Mouse (Mus musculus) limb, embryonic 11.5 days (tissue): ENCODE data around the gene Ppp4r1. TPM values are rescaled to one million over a fixed set of nuclear protein-coding genes. Genes with fewer than 3 reads are reported as not detected.
A peak's percentile ranks its signal among the peaks of the same experiment; 100 is the strongest.

ENCODE experiments used
- ATAC-seq: fragments of 200-750 bp; cut with Nextera tagmentation; 2 replicates; pipeline ENCODE4 v1.8.0; 2017; ENCODE audit warnings: low read depth; ENCODE audit not compliant: insufficient number of reproducible peaks, low FRiP score, low TSS enrichment
- DNase-seq: peaks from one replicate; pipeline ENCODE4 v3.0.0-alpha.2; 2015; ENCODE audit warnings: low spot score
- H3K27ac ChIP-seq: fragments of 300-500 bp; sonication (generic); replicated peaks from 2 replicates; pipeline ENCODE4 v1.5.1; 2014; ENCODE audit warnings: low read depth, mild to moderate bottlenecking, low read length
- H3K27me3 ChIP-seq: fragments of 300-500 bp; sonication (generic); 2 replicates; pipeline ENCODE4 v1.6.1; 2014; ENCODE audit warnings: mild to moderate bottlenecking, low read length, mixed read lengths; ENCODE audit not compliant: control insufficient read depth, insufficient read depth
- H3K36me3 ChIP-seq: fragments of 300-500 bp; sonication (generic); 2 replicates; pipeline ENCODE4 v1.6.1; 2014; ENCODE audit warnings: mild to moderate bottlenecking, low read length, moderate library complexity, mixed read lengths; ENCODE audit not compliant: control insufficient read depth, insufficient read depth
- H3K4me1 ChIP-seq: fragments of 300-500 bp; sonication (generic); 2 replicates; pipeline ENCODE4 v1.6.1; 2014; ENCODE audit warnings: low read length, mixed read lengths; ENCODE audit not compliant: control insufficient read depth, insufficient read depth
- H3K4me2 ChIP-seq: fragments of 300-500 bp; sonication (generic); 2 replicates; pipeline ENCODE4 v1.6.1; 2014; ENCODE audit warnings: low read depth, mild to moderate bottlenecking, moderate library complexity; ENCODE audit not compliant: severe bottlenecking
- H3K4me3 ChIP-seq: fragments of 300-500 bp; sonication (generic); 2 replicates; pipeline ENCODE4 v1.5.1; 2014; ENCODE audit warnings: low read depth, low read length
- H3K9ac ChIP-seq: fragments of 300-500 bp; sonication (generic); 2 replicates; pipeline ENCODE4 v1.6.1; 2014; ENCODE audit warnings: mild to moderate bottlenecking, low read length
- H3K9me3 ChIP-seq: fragments of 300-500 bp; sonication (generic); 2 replicates; pipeline ENCODE4 v1.6.1; 2016; ENCODE audit warnings: low read length; ENCODE audit not compliant: control insufficient read depth
- WGBS: fragments of 180-500 bp; shearing (Covaris S2); extraction: QIAGEN DNeasy Blood & Tissue Kit; methylation state at CpG from one replicate; pipeline ENCODE4 v1.1.7; 2014; 5-methylcytosine and 5-hydroxymethylcytosine counted together
- polyA plus RNA-seq: library from polyadenylated mRNA; unstranded; fragments of >200 nt; fragmentation: Nextera tagmentation; extraction: Ambion mirVana; gene quantifications from 2 replicates; pipeline ENCODE4 v1.2.1, GENCODE M21; 2014

Ppp4r1 gene
- polyA plus RNA-seq, 1 experiment from 2014 or later: 62.4 TPM

GRCm38 (mm10) chr17:65742969-65743368 lies 39.4 kb upstream of the Ppp4r1 start:
- ATAC-seq: no peak

GRCm38 (mm10) chr17:65743664-65744330 lies 38.6 kb upstream of the Ppp4r1 start:
- no peaks in the 10 kb centered on the region for H3K27me3 ChIP-seq
- peak; percentile 32 for DNase-seq
- no peak overlapping the region for H3K4me2 ChIP-seq
- no peak overlapping the region for H3K4me3 ChIP-seq
- ATAC-seq: no peak
- no peak overlapping the region for H3K9ac ChIP-seq
- H3K36me3 ChIP-seq: no peaks in the 10 kb centered on the region
- H3K9me3 ChIP-seq: no peaks in the 10 kb centered on the region
- H3K27ac ChIP-seq: no peak overlapping the region
- WGBS: 82% methylated on average over 11 of the region's 11 CpGs
- H3K4me1 ChIP-seq: peaks cover 2% of the 10 kb centered on the region; the same call in 1 of the 2 replicates

More at GRCm38 (mm10) chr17:65742969-65743368, 39.4 kb upstream of the Ppp4r1 start:
- Histone ChIP-seq H3K27me3 (no peaks in the 10 kb centered on the region), H3K4me1 (peaks cover 2% of the 10 kb centered on the region; the same call in 1 of the 2 replicates), H3K4me3 (no peak overlapping the region), H3K36me3 (no peaks in the 10 kb centered on the region), H3K27ac (no peak overlapping the region), H3K4me2 (no peak overlapping the region), H3K9ac (no peak overlapping the region), H3K9me3 (no peaks in the 10 kb centered on the region)
- no peak for DNase-seq
- WGBS: 49% methylated on average over 4 of the region's 4 CpGs

- Histone ChIP-seq H3K9me3 (no peaks in the 10 kb centered on the region), H3K36me3 (no peaks in the 10 kb centered on the region), H3K27ac (no peak overlapping the region), H3K4me1 (peaks cover 2% of the 10 kb centered on the region; the same call in 1 of the 2 replicates), H3K4me3 (no peak overlapping the region), H3K27me3 (no peaks in the 10 kb centered on the region), H3K4me2 (no peak overlapping the region), H3K9ac (no peak overlapping the region)
- ATAC-seq (no peak), DNase-seq (no peak)
- WGBS: 83% methylated on average over 6 of the region's 6 CpGs
These were observed 36.1 kb upstream of the Ppp4r1 start for GRCm38 (mm10) chr17:65746314-65746713.

GRCm38 (mm10) chr17:65748997-65749396 lies 33.4 kb upstream of the Ppp4r1 start:
- H3K36me3 ChIP-seq: no peaks in the 10 kb centered on the region
- H3K9me3 ChIP-seq: no peaks in the 10 kb centered on the region

GRCm38 (mm10) chr17:65749803-65750202 lies 32.6 kb upstream of the Ppp4r1 start:
- no peak overlapping the region for H3K4me2 ChIP-seq
- 91% methylated on average over 7 of the region's 7 CpGs for WGBS
- no peak overlapping the region for H3K4me3 ChIP-seq
- no peak overlapping the region for H3K27ac ChIP-seq
- no peaks in the 10 kb centered on the region for H3K36me3 ChIP-seq
- H3K4me1 ChIP-seq: no peaks in the 10 kb centered on the region
- ATAC-seq: no peak
- H3K9me3 ChIP-seq: no peaks in the 10 kb centered on the region
- DNase-seq: no peak
- H3K9ac ChIP-seq: no peak overlapping the region
- H3K27me3 ChIP-seq: no peaks in the 10 kb centered on the region

More at GRCm38 (mm10) chr17:65748997-65749396, 33.4 kb upstream of the Ppp4r1 start:
- H3K4me2 ChIP-seq: no peak overlapping the region
- H3K4me3 ChIP-seq: no peak overlapping the region
- H3K4me1 ChIP-seq: no peaks in the 10 kb centered on the region
- DNase-seq (no peak), ATAC-seq (no peak)
- 89% methylated on average over 6 of the region's 6 CpGs for WGBS
- H3K27me3 ChIP-seq: no peaks in the 10 kb centered on the region
- no peak overlapping the region for H3K27ac ChIP-seq
- no peak overlapping the region for H3K9ac ChIP-seq

DNA sequence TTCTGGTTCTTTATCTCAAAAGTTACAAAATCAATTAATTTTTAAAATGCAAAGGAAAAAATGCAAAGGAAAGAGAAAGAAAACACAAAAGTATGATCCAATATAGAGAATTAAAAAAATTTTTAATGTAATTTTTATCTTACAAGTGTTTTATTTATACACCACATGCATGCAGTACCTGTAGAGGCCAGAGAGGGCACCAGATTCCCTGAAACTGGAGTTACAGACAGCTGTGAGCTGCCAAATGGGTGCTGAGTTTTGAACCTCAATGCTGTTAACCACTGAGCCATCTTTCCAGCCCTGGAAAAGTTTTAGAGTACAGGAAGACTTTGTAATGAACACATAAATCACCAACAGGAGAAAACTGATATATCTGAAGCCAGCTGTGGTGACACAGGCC lies 32.1 kb upstream of the Ppp4r1 start:
- Histone ChIP-seq H3K27ac (no peak overlapping the region), H3K9ac (no peak overlapping the region), H3K36me3 (no peaks in the 10 kb centered on the region), H3K9me3 (0 out of 2 replicates have a peak, but pooled peaks cover 2% of the 10 kb centered on the region), H3K4me3 (no peak overlapping the region), H3K27me3 (no peaks in the 10 kb centered on the region), H3K4me2 (no peak overlapping the region), H3K4me1 (no peaks in the 10 kb centered on the region)
- DNase-seq (peak; percentile 40), ATAC-seq (no peak)

DNA sequence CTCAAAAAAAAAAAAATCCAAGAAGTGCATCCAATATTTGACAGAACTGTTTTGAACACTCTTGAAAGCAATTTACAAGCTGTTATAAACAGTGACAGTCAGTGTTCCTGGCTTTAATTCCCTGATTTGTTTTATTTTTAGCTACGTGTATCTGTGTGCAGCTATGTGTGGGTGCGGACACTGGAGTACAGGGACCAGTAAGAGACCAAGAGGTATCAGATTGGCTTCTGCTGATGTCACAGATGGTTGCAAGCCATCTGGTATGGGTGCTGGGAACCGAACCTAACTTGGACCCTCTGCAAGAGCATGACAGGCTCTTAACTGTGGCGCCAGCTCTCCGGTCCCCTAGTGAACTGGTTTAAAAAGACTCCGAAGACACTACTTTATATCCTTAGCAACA lies 29.2 kb upstream of the Ppp4r1 start:
- Histone ChIP-seq H3K9ac (no peak overlapping the region), H3K27me3 (no peaks in the 10 kb centered on the region), H3K9me3 (0 out of 2 replicates have a peak, but pooled peaks cover 2% of the 10 kb centered on the region), H3K27ac (no peak overlapping the region), H3K4me2 (no peak overlapping the region), H3K4me1 (no peaks in the 10 kb centered on the region), H3K4me3 (no peak overlapping the region), H3K36me3 (no peaks in the 10 kb centered on the region)
- WGBS: 94% methylated on average over 6 of the region's 6 CpGs
- DNase-seq: no peak
- no peak for ATAC-seq

GRCm38 (mm10) chr17:65755857-65756256 lies 26.5 kb upstream of the Ppp4r1 start:
- Histone ChIP-seq H3K4me3 (no peak overlapping the region), H3K36me3 (no peaks in the 10 kb centered on the region)

DNA sequence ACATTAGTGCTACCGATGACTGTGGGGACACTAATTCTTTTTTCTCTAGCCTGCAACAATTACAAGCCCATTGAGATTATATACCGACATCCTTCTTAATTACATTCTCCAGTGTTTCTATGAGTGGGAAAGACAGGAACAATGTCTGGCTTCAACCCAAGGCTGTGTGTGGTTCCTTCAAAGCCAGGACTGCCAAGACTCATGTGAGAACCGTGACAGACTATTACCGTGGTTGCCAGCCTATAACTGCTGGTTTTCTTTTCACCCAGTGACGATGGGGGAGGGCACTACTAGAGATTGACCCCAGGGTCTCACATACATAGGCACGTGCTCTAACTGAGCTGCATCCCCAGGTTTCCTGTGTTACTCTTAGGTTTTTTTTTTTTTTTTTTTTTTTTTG lies 25.2 kb upstream of the Ppp4r1 start:
- ATAC-seq (no peak), DNase-seq (no peak)
- Histone ChIP-seq H3K27ac (no peak overlapping the region), H3K27me3 (no peaks in the 10 kb centered on the region), H3K36me3 (no peaks in the 10 kb centered on the region), H3K4me2 (no peak overlapping the region), H3K9me3 (0 out of 2 replicates have a peak, but pooled peaks cover 2% of the 10 kb centered on the region), H3K4me1 (no peaks in the 10 kb centered on the region), H3K4me3 (no peak overlapping the region), H3K9ac (no peak overlapping the region)
- 89% methylated on average over 6 of the region's 6 CpGs for WGBS

More at GRCm38 (mm10) chr17:65755857-65756256, 26.5 kb upstream of the Ppp4r1 start:
- 0 out of 2 replicates have a peak, but pooled peaks cover 2% of the 10 kb centered on the region for H3K9me3 ChIP-seq
- H3K27ac ChIP-seq: no peak overlapping the region
- H3K9ac ChIP-seq: no peak overlapping the region
- DNase-seq (no peak), ATAC-seq (no peak)
- H3K4me2 ChIP-seq: no peak overlapping the region
- H3K4me1 ChIP-seq: no peaks in the 10 kb centered on the region
- WGBS: 93% methylated on average over 3 of the region's 3 CpGs
- H3K27me3 ChIP-seq: no peaks in the 10 kb centered on the region
